Mouse (Mus musculus): ENCODE measurements at regions not wholly inside any gene's neighbourhood (a gene's known extent, or its start where the extent isn't known, plus 50 kb on each side); places are given as distances from the start of the nearest gene placed in this dataset.

- no peak for DNase-seq (ENCODE audit: extremely low spot score, low read depth, low spot score)
These were observed 155.3 kb upstream of the Mvb12b start for GRCm38 (mm10) chr2:34043064-34043463.

- DNase-seq (ENCODE audit: extremely low spot score, low read depth, low spot score) = no peak
These were observed 154.6 kb upstream of the Mvb12b start for GRCm38 (mm10) chr2:34042336-34042735.

GRCm38 (mm10) chr2:34038982-34039381 lies 151.2 kb upstream of the Mvb12b start:
- no peak for DNase-seq (ENCODE audit: extremely low spot score, low read depth, low spot score)

GRCm38 (mm10) chr2:34033212-34033611 lies 145.5 kb upstream of the Mvb12b start:
- no peak for DNase-seq (ENCODE audit: extremely low spot score, low read depth, low spot score)

- DNase-seq (ENCODE audit: extremely low spot score, low read depth, low spot score) = no peak
These were observed 143.7 kb upstream of the Mvb12b start for GRCm38 (mm10) chr2:34031421-34031820.

GRCm38 (mm10) chr2:34031001-34031412 lies 143.3 kb upstream of the Mvb12b start:
- DNase-seq (ENCODE audit: extremely low spot score, low read depth, low spot score) = no peak

GRCm38 (mm10) chr2:34027445-34027844 lies 139.7 kb upstream of the Mvb12b start:
- no peak for DNase-seq (ENCODE audit: extremely low spot score, low read depth, low spot score)

- DNase-seq (ENCODE audit: extremely low spot score, low read depth, low spot score) = no peak
These were observed 139.0 kb upstream of the Mvb12b start for GRCm38 (mm10) chr2:34026566-34027360.

GRCm38 (mm10) chr2:34025715-34026360 lies 138.1 kb upstream of the Mvb12b start:
- no peak for DNase-seq (ENCODE audit: extremely low spot score, low read depth, low spot score)

GRCm38 (mm10) chr2:34017142-34017453 lies 129.4 kb upstream of the Mvb12b start:
- DNase-seq (ENCODE audit: extremely low spot score, low read depth, low spot score) = no peak

GRCm38 (mm10) chr2:34016350-34017141 lies 128.8 kb upstream of the Mvb12b start:
- no peak for DNase-seq (ENCODE audit: extremely low spot score, low read depth, low spot score)

- DNase-seq (ENCODE audit: extremely low spot score, low read depth, low spot score) = no peak
These were observed 127.9 kb upstream of the Mvb12b start for GRCm38 (mm10) chr2:34015640-34015995.

GRCm38 (mm10) chr2:34014868-34015639 lies 127.3 kb upstream of the Mvb12b start:
- no peak for DNase-seq (ENCODE audit: extremely low spot score, low read depth, low spot score)

- DNase-seq (ENCODE audit: extremely low spot score, low read depth, low spot score) = no peak
These were observed 122.4 kb upstream of the Mvb12b start for GRCm38 (mm10) chr2:34010166-34010565.

- DNase-seq (ENCODE audit: extremely low spot score, low read depth, low spot score) = no peak
These were observed 120.2 kb upstream of the Mvb12b start for GRCm38 (mm10) chr2:34007916-34008315.

- DNase-seq (ENCODE audit: extremely low spot score, low read depth, low spot score) = no peak
These were observed 109.4 kb upstream of the Mvb12b start for GRCm38 (mm10) chr2:33997106-33997505.

GRCm38 (mm10) chr2:33996331-33996730 lies 108.6 kb upstream of the Mvb12b start:
- DNase-seq (ENCODE audit: extremely low spot score, low read depth, low spot score) = no peak

- no peak for DNase-seq (ENCODE audit: extremely low spot score, low read depth, low spot score)
These were observed 103.6 kb upstream of the Mvb12b start for GRCm38 (mm10) chr2:33991299-33991698.

GRCm38 (mm10) chr2:33990711-33991110 lies 103.0 kb upstream of the Mvb12b start:
- DNase-seq (ENCODE audit: extremely low spot score, low read depth, low spot score) = no peak

GRCm38 (mm10) chr2:33989555-33990370 lies 102.0 kb upstream of the Mvb12b start:
- no peak for DNase-seq (ENCODE audit: extremely low spot score, low read depth, low spot score)

All from hindlimb bud, embryonic 11.5 days (tissue).